Mouse (Mus musculus) kidney, adult 2 months (tissue): ENCODE data around the gene Cdc45. TPM values are rescaled to one million over a fixed set of nuclear protein-coding genes. Genes with fewer than 3 reads are reported as not detected.
"Not testable (repeated sequence)": the region's sequence is repeated elsewhere in the genome, so short reads cannot be mapped to it uniquely, and the experiment has no call there.

Experiments used
- DNase-seq: peaks from one replicate; pipeline ENCODE4 v3.0.0; 2021
- H3K27ac ChIP-seq: fragments of 200-500 bp; 2 replicates; pipeline ENCODE4 v1.5.1; 2012; ENCODE audit warnings: low read depth, low read length, control low read depth, inconsistent platforms; ENCODE audit not compliant: insufficient read depth
- H3K27me3 ChIP-seq: fragments of 200-500 bp; replicated peaks from 2 replicates; pipeline ENCODE4 v1.6.1; 2012; ENCODE audit warnings: mild to moderate bottlenecking, moderate library complexity, low read length, inconsistent platforms; ENCODE audit not compliant: control insufficient read depth, insufficient read depth
- H3K36me3 ChIP-seq: fragments of 200-500 bp; 2 replicates; pipeline ENCODE4 v1.6.1; 2012; ENCODE audit warnings: mild to moderate bottlenecking, moderate library complexity, low read length, inconsistent platforms; ENCODE audit not compliant: control insufficient read depth, insufficient read depth
- H3K4me1 ChIP-seq: fragments of 200-500 bp; 2 replicates; pipeline ENCODE4 v1.6.1; 2011; ENCODE audit warnings: low read length; ENCODE audit not compliant: control insufficient read depth, insufficient read depth
- H3K4me3 ChIP-seq: fragments of 200-500 bp; 2 replicates; pipeline ENCODE4 v1.5.1; 2011; ENCODE audit warnings: mild to moderate bottlenecking, low read depth, low read length, control low read depth; ENCODE audit not compliant: insufficient read depth
- CTCF ChIP-seq: fragments of 200-500 bp; conservative IDR thresholded peaks from 2 replicates; pipeline ENCODE4 v1.5.1; 2011; ENCODE audit warnings: low read depth, mild to moderate bottlenecking, control low read depth, low read length, moderate library complexity, mixed read lengths; ENCODE audit not compliant: insufficient read depth, insufficient read length
- POLR2A ChIP-seq: fragments of 200-500 bp; IDR thresholded peaks from one replicate; pipeline ENCODE4 v1.6.1; 2011; ENCODE audit warnings: low read depth, low read length, control low read depth
- WGBS: fragments of 180-500 bp; shearing (Covaris S2); methylation state at CpG from one replicate; pipeline ENCODE4 v1.1.7; 2018; 5-methylcytosine and 5-hydroxymethylcytosine counted together
- polyA plus RNA-seq: library from polyadenylated mRNA; depleted of rRNA; stranded (reverse); fragments of >200 nt; gene quantifications from 2 replicates; pipeline ENCODE4 v1.2.3, GENCODE M21; 2012; rRNA removed

Cdc45 gene
- 2.2 and 3.6 TPM in 2 replicates for polyA plus RNA-seq

GRCm38 (mm10) chr16:18811468-18812384 lies at the start of gene Cdc45, which contains the start of gene Ufd1:
TSS of gene Cdc45 (minus strand) at chr16:18811987.
TSS of gene Ufd1 (plus strand) at chr16:18811779.
- peak within 1 kb of the TSS; percentile 98 for H3K4me3 ChIP-seq
- peaks cover 10% of the 10 kb centered on the region; the same call in 1 of the 2 replicates for H3K4me1 ChIP-seq
- peak within 1 kb of the TSS; percentile 74 for H3K27ac ChIP-seq
- DNase-seq = peak; percentile 97
- no peaks in the 10 kb centered on the region for H3K27me3 ChIP-seq
- H3K36me3 ChIP-seq = no peaks in the 10 kb centered on the region; the same call in 1 of the 2 replicates
- WGBS = under 1% methylated on average over 42 of the region's 42 CpGs
- TF ChIP-seq CTCF = no peak
- peak; percentile 48 for TF ChIP-seq POLR2A

GRCm38 (mm10) chr16:18860186-18860585 lies 48.4 kb upstream of the Cdc45 start:
- Histone ChIP-seq H3K36me3 (no peaks in the 10 kb centered on the region), H3K27me3 (no peaks in the 10 kb centered on the region), H3K4me3 (no peak overlapping the region), H3K27ac (no peak overlapping the region), H3K4me1 (no peaks in the 10 kb centered on the region)
- TF ChIP-seq CTCF = no peak
- TF ChIP-seq POLR2A = no peak
- 50% methylated on average over 1 of the region's 1 CpGs for WGBS
- peak; percentile 81 for DNase-seq

- H3K4me3 ChIP-seq = no peak overlapping the region
- TF ChIP-seq POLR2A (no peak), CTCF (no peak; the same call in 1 of the 2 replicates)
- DNase-seq = peak; percentile 88
Observed at GRCm38 (mm10) chr16:18858551-18858950, 46.8 kb upstream of the Cdc45 start.

GRCm38 (mm10) chr16:18849521-18850190 lies 37.9 kb upstream of the Cdc45 start:
- WGBS = 88% methylated on average over 16 of the region's 17 CpGs
- not testable (repeated sequence) for H3K4me3 ChIP-seq, H3K36me3 ChIP-seq, H3K27me3 ChIP-seq, DNase-seq, H3K4me1 ChIP-seq, H3K27ac ChIP-seq

More at GRCm38 (mm10) chr16:18858551-18858950, 46.8 kb upstream of the Cdc45 start:
- Histone ChIP-seq H3K27me3 (no peaks in the 10 kb centered on the region), H3K27ac (no peak overlapping the region), H3K36me3 (no peaks in the 10 kb centered on the region), H3K4me1 (no peaks in the 10 kb centered on the region)

DNA sequence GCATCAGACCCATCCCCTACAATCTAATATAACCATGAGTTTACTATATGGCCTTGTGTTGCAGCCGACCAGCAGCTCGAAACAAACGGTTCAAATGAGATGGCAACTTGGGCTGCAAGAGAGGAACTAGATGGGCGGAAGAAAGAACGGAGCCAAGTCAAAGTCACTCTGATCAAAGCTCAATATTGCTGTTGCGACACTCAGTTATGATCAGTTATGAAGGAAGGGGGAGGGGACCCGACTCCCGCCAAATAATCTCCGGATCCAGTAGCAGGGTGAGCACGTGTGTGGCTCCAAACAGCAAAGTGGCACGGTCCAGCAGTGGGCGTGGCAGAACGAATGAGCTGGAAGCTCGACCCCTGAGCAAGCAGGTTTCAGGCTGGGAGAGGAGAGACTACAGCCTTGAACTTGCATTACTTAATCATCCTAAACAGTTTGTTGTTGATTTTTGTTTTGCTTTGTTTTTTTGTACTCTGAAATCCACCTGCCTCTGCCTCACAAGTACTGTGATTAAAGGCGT lies 34.6 kb upstream of the Cdc45 start:
- no peaks in the 10 kb centered on the region for H3K27me3 ChIP-seq
- H3K36me3 ChIP-seq = no peaks in the 10 kb centered on the region
- no peak overlapping the region for H3K27ac ChIP-seq
- DNase-seq = no peak
- no peaks in the 10 kb centered on the region for H3K4me1 ChIP-seq
- H3K4me3 ChIP-seq = no peak overlapping the region
- TF ChIP-seq POLR2A (no peak), CTCF (no peak)
- 88% methylated on average over 15 of the region's 15 CpGs for whole genome bisulfite sequencing

GRCm38 (mm10) chr16:18838346-18838745 lies 26.6 kb upstream of the Cdc45 start:
- no peak overlapping the region for H3K27ac ChIP-seq
- no peak for DNase-seq
- peaks cover 3% of the 10 kb centered on the region; the same call in 1 of the 2 replicates for H3K4me1 ChIP-seq
- H3K36me3 ChIP-seq = no peaks in the 10 kb centered on the region; the same call in 1 of the 2 replicates
- H3K4me3 ChIP-seq = no peak overlapping the region
- TF ChIP-seq POLR2A = no peak
- TF ChIP-seq CTCF = no peak
- no peaks in the 10 kb centered on the region for H3K27me3 ChIP-seq
- WGBS = 94% methylated on average over 4 of the region's 4 CpGs

GRCm38 (mm10) chr16:18836468-18837208 lies 24.9 kb upstream of the Cdc45 start, which contains the start of the genes 2510002D24Rik and Gm28539:
TSS of gene 2510002D24Rik (plus strand) at chr16:18836578.
TSS of gene Gm28539 (plus strand) at chr16:18836584.
- H3K27me3 ChIP-seq = no peaks in the 10 kb centered on the region
- 1% methylated on average over 46 of the region's 46 CpGs for WGBS
- H3K36me3 ChIP-seq = no peaks in the 10 kb centered on the region; the same call in 1 of the 2 replicates
- H3K4me1 ChIP-seq = peaks cover 3% of the 10 kb centered on the region; the same call in 1 of the 2 replicates
- TF ChIP-seq POLR2A (peak; percentile 84), CTCF (no peak)
- peak; percentile 99 for DNase-seq
- peak within 1 kb of the TSS; percentile 63; the same call in 1 of the 2 replicates for H3K27ac ChIP-seq
- peak within 1 kb of the TSS; percentile 90 for H3K4me3 ChIP-seq
